Mouse (Mus musculus) MEL (cell line): Measurements from ENCODE around the gene Olfr1157. TPM values are rescaled to one million over a fixed set of nuclear protein-coding genes. Genes with fewer than 3 reads are reported as not detected.

Source experiments
- DNase-seq: peaks from one replicate; pipeline ENCODE4 v3.0.0; 2011; ENCODE audit warnings: low read depth, low spot score
- H3K27ac ChIP-seq: 2 replicates; pipeline ENCODE4 v1.5.1; 2012; ENCODE audit warnings: low read depth, mild to moderate bottlenecking, control low read depth, low read length, moderate library complexity; ENCODE audit not compliant: control insufficient read depth
- H3K27me3 ChIP-seq, 2 experiments: fragments of 150-350 bp in 1 of 2; sonication (generic) in 1 of 2; 2 replicates each; pipeline ENCODE4 v1.6.1; 2012; ENCODE audit warnings: low read length in 2 of 2, mild to moderate bottlenecking in 2 of 2, improper control_type of control experiment in 1 of 2, moderate library complexity in 1 of 2; ENCODE audit not compliant: insufficient read depth in 2 of 2, control insufficient read depth in 1 of 2
- H3K36me3 ChIP-seq, 2 experiments: 2 replicates each; pipeline ENCODE4 v1.6.1; 2012 to 2014; ENCODE audit warnings: low read length in 2 of 2, improper control_type of control experiment in 1 of 2, inconsistent platforms in 1 of 2, mild to moderate bottlenecking in 1 of 2; ENCODE audit not compliant: insufficient read depth in 2 of 2, control insufficient read depth in 1 of 2
- H3K4me1 ChIP-seq, 2 experiments: fragments of 150-350 bp in 1 of 2; sonication (generic) in 1 of 2; 2 replicates each; pipeline ENCODE4 v1.6.1; 2012; ENCODE audit warnings: low read length in 2 of 2, improper control_type of control experiment in 1 of 2, mild to moderate bottlenecking in 1 of 2; ENCODE audit not compliant: insufficient read depth in 2 of 2, control insufficient read depth in 1 of 2
- H3K4me3 ChIP-seq, 2 experiments: fragments of 150-350 bp in 1 of 2; sonication (generic) in 1 of 2; 2 replicates each; pipeline ENCODE4 v1.5.1; 2012; ENCODE audit warnings: low read depth in 2 of 2, low read length in 2 of 2, mild to moderate bottlenecking in 2 of 2, moderate library complexity in 2 of 2, control low read depth in 1 of 2, improper control_type of control experiment in 1 of 2; ENCODE audit not compliant: control insufficient read depth in 1 of 2, insufficient read depth in 1 of 2
- H3K79me2 ChIP-seq: 2 replicates; pipeline ENCODE4 v1.6.1; 2012; ENCODE audit warnings: mild to moderate bottlenecking, low read length, moderate library complexity; ENCODE audit not compliant: control insufficient read depth, poor library complexity, insufficient read depth
- H3K9ac ChIP-seq: 2 replicates; pipeline ENCODE4 v1.6.1; 2012; ENCODE audit warnings: low read depth, mild to moderate bottlenecking, control low read depth, low read length, moderate library complexity; ENCODE audit not compliant: control insufficient read depth, poor library complexity, severe bottlenecking
- H3K9me3 ChIP-seq: fragments of 150-350 bp; sonication (generic); replicated peaks from 2 replicates; pipeline ENCODE4 v1.6.1; 2012; ENCODE audit warnings: mild to moderate bottlenecking, low read length, improper control_type of control experiment, moderate library complexity; ENCODE audit not compliant: insufficient read depth
- CHD1 ChIP-seq: IDR thresholded peaks from 2 replicates; pipeline ENCODE4 v1.6.1; 2012; ENCODE audit warnings: low read depth, mild to moderate bottlenecking, inconsistent platforms, low read length, improper control_type of control experiment
- E2F4 ChIP-seq: IDR thresholded peaks from 2 replicates; pipeline ENCODE4 v1.6.1; 2011; ENCODE audit warnings: low read depth, low read length, improper control_type of control experiment, borderline replicate concordance
- ELF1 ChIP-seq: IDR thresholded peaks from 2 replicates; pipeline ENCODE4 v1.6.1; 2014; ENCODE audit warnings: low read depth, mild to moderate bottlenecking, inconsistent platforms, low read length, improper control_type of control experiment, moderate library complexity
- GABPA ChIP-seq: IDR thresholded peaks from 2 replicates; pipeline ENCODE4 v1.6.1; 2012; ENCODE audit warnings: low read depth, mild to moderate bottlenecking, inconsistent platforms, low read length, improper control_type of control experiment, moderate library complexity
- MAFK ChIP-seq: IDR thresholded peaks from 2 replicates; pipeline ENCODE4 v1.6.1; 2011; ENCODE audit warnings: low read depth, mild to moderate bottlenecking, low read length, improper control_type of control experiment, borderline replicate concordance
- MYB ChIP-seq: IDR thresholded peaks from 2 replicates; pipeline ENCODE4 v1.6.1; 2011; ENCODE audit warnings: mild to moderate bottlenecking, low read depth, low read length, improper control_type of control experiment
- MYC ChIP-seq: IDR thresholded peaks from 2 replicates; pipeline ENCODE4 v1.6.1; 2011; ENCODE audit warnings: low read depth, mild to moderate bottlenecking, low read length, improper control_type of control experiment, moderate library complexity
- NELFE ChIP-seq: IDR thresholded peaks from 2 replicates; pipeline ENCODE4 v1.6.1; 2011; ENCODE audit warnings: low read depth, low read length, improper control_type of control experiment
- SMC3 ChIP-seq: IDR thresholded peaks from 2 replicates; pipeline ENCODE4 v1.6.1; 2011; ENCODE audit warnings: low read depth, low read length, improper control_type of control experiment
- UBTF ChIP-seq: IDR thresholded peaks from 2 replicates; pipeline ENCODE4 v1.6.1; 2012; ENCODE audit warnings: low read depth, mild to moderate bottlenecking, inconsistent platforms, low read length, improper control_type of control experiment, moderate library complexity, borderline replicate concordance; ENCODE audit not compliant: insufficient read depth
- ZNF384 ChIP-seq: IDR thresholded peaks from 2 replicates; pipeline ENCODE4 v1.6.1; 2012; ENCODE audit warnings: low read depth, mild to moderate bottlenecking, inconsistent platforms, low read length, improper control_type of control experiment
- polyA plus RNA-seq, 2 experiments: library from polyadenylated mRNA; stranded (reverse) in 1 of 2; unstranded in 1 of 2; fragments of >175 nt in 1 of 2; fragments of >200 nt in 1 of 2; gene quantifications; 2 replicates each; pipeline versions ENCODE4 v1.2.1 to v1.2.4; 2012; ENCODE audit warnings: low replicate concordance in 2 of 2, low read depth in 1 of 2; ENCODE audit not compliant: insufficient read length in 2 of 2, insufficient read depth in 1 of 2, missing spikeins in 1 of 2
- total RNA-seq: library from RNA; depleted of rRNA; stranded (reverse); fragments of 300-350 nt; gene quantifications from 2 replicates; pipeline ENCODE4 v1.2.3, GENCODE M21; 2012; rRNA removed

Gene Olfr1157
- total RNA-seq, result not detected in 2 replicates
- not detected for polyA plus RNA-seq

DNA sequence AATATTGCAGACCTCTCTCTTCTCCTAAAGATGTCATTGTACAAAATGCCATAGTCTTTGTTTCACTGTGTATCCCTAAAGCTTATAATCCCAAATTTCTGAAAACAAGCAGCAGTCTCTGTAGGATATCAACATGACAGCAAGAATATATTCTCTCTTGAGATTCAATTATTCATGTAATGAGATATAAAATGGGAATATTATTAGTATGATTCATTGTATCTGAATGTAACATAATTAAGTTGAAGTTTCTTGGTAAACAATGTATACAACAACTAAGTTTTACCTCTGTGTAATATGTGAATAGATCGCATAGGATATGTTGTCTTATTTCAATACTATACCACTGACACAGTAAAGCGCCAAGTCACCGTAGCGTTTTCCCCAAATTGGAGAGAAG lies at the start of gene Olfr1157:
TSS of gene Olfr1157 (minus strand) at position 101 of the 400 bp plus-strand sequence.
- Histone ChIP-seq H3K79me2 (no peaks in the 10 kb centered on the region), H3K36me3 (no peaks in the 10 kb centered on the region), H3K9ac (no peak within 1 kb of the TSS), H3K27me3 (no peaks in the 10 kb centered on the region), H3K4me3 (no peak within 1 kb of the TSS), H3K27ac (no peak within 1 kb of the TSS), H3K4me1 (no peaks in the 10 kb centered on the region), H3K9me3 (no peaks in the 10 kb centered on the region)
- DNase-seq, result no peak
- no peak for TF ChIP-seq CHD1

DNA sequence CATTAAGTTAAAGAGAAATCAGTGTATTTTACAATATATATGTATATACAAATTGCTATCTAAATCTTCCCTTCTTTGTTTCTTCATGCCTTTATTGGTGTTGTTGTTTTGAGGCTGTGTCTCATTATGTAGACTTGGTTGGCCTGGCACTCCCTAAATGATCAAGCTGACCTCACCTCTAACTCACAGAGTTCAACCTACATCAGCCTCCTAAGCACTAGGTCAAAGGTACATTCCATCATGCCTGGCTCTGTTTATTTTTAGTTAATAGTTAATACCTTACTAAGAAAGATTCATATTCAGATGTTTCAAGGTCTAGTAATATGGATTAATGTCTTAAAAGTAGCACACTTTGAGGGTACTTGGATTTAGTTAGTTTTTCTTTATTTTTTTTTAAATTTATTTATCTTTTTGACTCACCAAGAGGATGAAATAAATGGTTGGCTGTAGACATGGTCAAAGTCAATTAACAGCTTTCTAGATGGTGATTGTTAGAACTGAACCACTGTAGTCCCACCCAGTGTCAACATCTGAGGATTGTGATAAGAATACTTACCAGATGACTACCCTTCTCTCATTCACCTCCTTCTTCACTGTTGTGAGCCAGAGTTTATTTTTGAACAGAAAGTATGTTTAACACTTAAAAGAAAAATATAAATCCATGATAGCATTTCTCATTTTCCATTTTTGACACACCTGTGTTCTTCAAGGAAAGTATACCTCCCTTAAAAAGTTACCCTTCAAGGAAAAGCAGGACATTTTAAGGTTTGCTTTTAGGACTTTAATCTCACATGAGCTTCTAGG lies 39.6 kb upstream of the Olfr1157 start, which contains the start of gene Olfr1160:
TSS of gene Olfr1160 (minus strand) at position 754 of the 804 bp plus-strand sequence.
- DNase-seq, result no peak
- no peak within 1 kb of the TSS for H3K4me3 ChIP-seq
- H3K79me2 ChIP-seq, result no peaks in the 10 kb centered on the region
- TF ChIP-seq MYB (no peak), ELF1 (no peak), SMC3 (no peak), MYC (no peak), E2F4 (no peak)
- H3K27me3 ChIP-seq, result no peaks in the 10 kb centered on the region
- no peaks in the 10 kb centered on the region for H3K36me3 ChIP-seq
- no peaks in the 10 kb centered on the region for H3K9me3 ChIP-seq
- no peaks in the 10 kb centered on the region for H3K4me1 ChIP-seq
- no peak within 1 kb of the TSS for H3K9ac ChIP-seq
- no peak within 1 kb of the TSS for H3K27ac ChIP-seq

DNA sequence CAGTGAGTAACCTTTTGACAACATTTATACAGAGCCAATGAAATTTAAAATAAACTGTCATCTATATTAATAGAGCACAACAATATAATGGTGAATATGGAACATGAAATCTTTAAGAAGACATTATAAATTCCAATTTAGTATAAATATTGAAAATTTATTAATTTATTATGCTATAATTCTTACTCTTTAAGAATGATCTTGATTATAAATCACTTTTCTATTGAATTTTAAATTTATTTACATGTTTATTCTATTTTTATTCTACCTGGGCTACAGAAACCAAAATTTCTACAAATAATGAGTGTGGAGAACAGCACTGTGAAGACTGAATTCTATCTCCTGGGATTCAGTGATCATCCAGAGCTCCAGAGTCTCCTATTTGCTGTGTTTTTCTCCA lies 21.7 kb upstream of the Olfr1157 start, which contains the start of gene Olfr1158:
TSS of gene Olfr1158 (plus strand) at position 301 of the 400 bp plus-strand sequence.
- H3K27me3 ChIP-seq, result no peaks in the 10 kb centered on the region
- H3K36me3 ChIP-seq, result no peaks in the 10 kb centered on the region
- H3K4me3 ChIP-seq, result no peak within 1 kb of the TSS
- TF ChIP-seq E2F4, result no peak
- TF ChIP-seq NELFE, result no peak
- no peak for TF ChIP-seq UBTF
- no peak for TF ChIP-seq GABPA
- TF ChIP-seq MAFK, result no peak
- no peak for TF ChIP-seq ZNF384
- no peak within 1 kb of the TSS for H3K27ac ChIP-seq
- H3K9me3 ChIP-seq, result no peaks in the 10 kb centered on the region
- H3K4me1 ChIP-seq, result no peaks in the 10 kb centered on the region
- H3K79me2 ChIP-seq, result no peaks in the 10 kb centered on the region
- H3K9ac ChIP-seq, result no peak within 1 kb of the TSS
- no peak for DNase-seq
